Mouse (Mus musculus): Measurements from ENCODE around the gene B3gnt5. TPM values are rescaled to one million over a fixed set of nuclear protein-coding genes. Genes with fewer than 3 reads are reported as not detected.

Gene B3gnt5
- total and polyA plus RNA-seq, 2 experiments from 2014 or later = 4.5 to 11.4 TPM

DNA sequence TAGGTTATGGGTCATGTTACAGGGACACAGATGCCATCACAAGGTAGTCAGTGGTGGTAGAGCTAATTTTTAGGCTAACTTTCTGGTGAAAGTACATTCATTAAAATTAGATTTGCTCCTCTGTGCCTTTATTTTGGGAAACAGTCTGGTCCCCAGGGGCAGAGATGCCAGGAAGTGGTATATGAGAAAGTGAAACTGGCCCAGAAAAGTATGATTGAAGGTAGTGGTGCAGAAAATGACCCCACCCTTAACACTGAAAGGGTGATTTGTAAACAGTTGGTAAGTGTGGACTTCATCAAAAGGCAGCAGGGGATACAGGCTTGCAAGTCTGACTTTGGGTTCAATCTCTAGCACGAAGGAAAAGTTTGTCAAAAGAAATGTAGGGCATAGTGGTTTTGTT, 1.7 kb downstream of the B3gnt5 start:
- H3K9ac ChIP-seq (replicated peaks; ENCODE audit: low read depth, low read length) = peak overlapping the region; percentile 73; the same call in 1 of the 2 replicates
- no peak for DNase-seq (ENCODE audit: low spot score)
- H3K36me3 ChIP-seq (replicated peaks; ENCODE audit: control insufficient read depth, insufficient read depth, low read length) = 0 out of 2 replicates have a peak, but pooled peaks cover 10% of the 10 kb centered on the region
- WGBS = 57% methylated on average over 1 of the region's 1 CpGs
- TF ChIP-seq EP300 (IDR thresholded peaks at IDR 0.05; ENCODE audit: low read depth) (no peak), CTCF (IDR thresholded peaks at IDR 0.05; ENCODE audit: low read depth) (no peak)
- peak overlapping the region; percentile 99 for H3K4me2 ChIP-seq (ENCODE audit: low read depth, low read length)
- 0 out of 2 replicates have a peak, but pooled peaks cover 3% of the 10 kb centered on the region for H3K9me3 ChIP-seq (replicated peaks; ENCODE audit: control insufficient read depth, low read length)
- no peaks in the 10 kb centered on the region for H3K4me1 ChIP-seq (ENCODE audit: control insufficient read depth, insufficient read depth)
- ATAC-seq (ENCODE audit: insufficient read depth, low read depth) = no peak
- no peak overlapping the region for H3K27ac ChIP-seq (ENCODE audit: low read depth)
- H3K27me3 ChIP-seq (ENCODE audit: control insufficient read depth, insufficient read depth, low read length) = no peaks in the 10 kb centered on the region
- H3K4me3 ChIP-seq (ENCODE audit: low read depth, low read length) = peak overlapping the region; percentile 80

DNA sequence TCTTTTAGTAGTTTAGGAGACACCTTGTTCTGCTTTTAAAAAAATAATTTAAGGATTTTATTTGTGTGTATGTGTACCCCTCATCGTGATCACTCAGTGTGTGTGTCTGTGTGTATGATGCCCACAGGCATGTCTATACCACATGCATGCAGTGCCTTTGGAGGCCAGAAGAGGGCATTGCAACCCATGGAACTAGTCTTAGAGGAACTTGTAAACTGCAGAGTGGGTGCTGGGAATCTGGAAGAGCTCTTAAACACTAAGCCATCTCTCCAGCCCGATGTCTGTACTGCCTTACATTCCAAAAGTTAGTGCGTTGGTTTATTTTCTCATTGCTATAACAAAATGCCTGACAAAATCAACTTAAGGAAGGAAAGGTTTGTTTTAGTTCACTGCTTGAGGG, 6.1 kb downstream of the B3gnt5 start:
- no peak overlapping the region for H3K4me2 ChIP-seq (ENCODE audit: low read depth, low read length)
- H3K4me3 ChIP-seq (ENCODE audit: low read depth, low read length) = no peak overlapping the region
- DNase-seq (ENCODE audit: low spot score) (no peak), ATAC-seq (ENCODE audit: insufficient read depth, low read depth) (no peak)
- no peak overlapping the region for H3K9ac ChIP-seq (replicated peaks; ENCODE audit: low read depth, low read length)
- peaks cover 10% of the 10 kb centered on the region; the same call in 1 of the 2 replicates for H3K36me3 ChIP-seq (replicated peaks; ENCODE audit: control insufficient read depth, insufficient read depth, low read length)
- TF ChIP-seq CTCF (IDR thresholded peaks at IDR 0.05; ENCODE audit: low read depth) = peak; percentile 5; the same call in 1 of the 2 replicates
- no peak for TF ChIP-seq EP300 (IDR thresholded peaks at IDR 0.05; ENCODE audit: low read depth)
- WGBS = 96% methylated on average over 3 of the region's 3 CpGs
- no peaks in the 10 kb centered on the region for H3K4me1 ChIP-seq (ENCODE audit: control insufficient read depth, insufficient read depth)
- no peak overlapping the region for H3K27ac ChIP-seq (ENCODE audit: low read depth)
- 0 out of 2 replicates have a peak, but pooled peaks cover 3% of the 10 kb centered on the region for H3K9me3 ChIP-seq (replicated peaks; ENCODE audit: control insufficient read depth, low read length)
- no peaks in the 10 kb centered on the region for H3K27me3 ChIP-seq (ENCODE audit: control insufficient read depth, insufficient read depth, low read length)

DNA sequence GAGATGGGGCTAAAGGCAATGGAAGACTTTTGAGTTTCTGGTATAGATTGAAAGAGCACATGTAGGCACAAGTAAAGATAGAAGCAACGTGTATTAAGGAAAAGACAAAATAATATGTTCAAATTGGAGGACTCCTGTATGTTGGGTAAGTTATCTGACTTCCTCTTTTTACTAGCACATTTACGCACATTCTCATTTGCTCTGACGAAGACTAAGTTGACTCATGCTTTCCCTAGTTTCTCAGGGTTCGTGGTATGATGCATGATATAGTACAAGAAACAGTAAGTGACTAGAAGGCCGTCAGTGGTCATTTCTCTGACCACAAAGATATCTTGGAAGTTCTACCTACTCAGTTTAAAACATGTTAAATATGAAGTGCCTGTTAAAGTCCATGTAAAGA, 8.0 kb downstream of the B3gnt5 start:
- H3K9ac ChIP-seq (replicated peaks; ENCODE audit: low read depth, low read length) = no peak overlapping the region
- no peak overlapping the region for H3K27ac ChIP-seq (ENCODE audit: low read depth)
- H3K4me2 ChIP-seq (ENCODE audit: low read depth, low read length) = no peak overlapping the region
- WGBS = 89% methylated on average over 5 of the region's 5 CpGs
- H3K9me3 ChIP-seq (replicated peaks; ENCODE audit: control insufficient read depth, low read length) = 0 out of 2 replicates have a peak, but pooled peaks cover 3% of the 10 kb centered on the region
- H3K4me1 ChIP-seq (ENCODE audit: control insufficient read depth, insufficient read depth) = no peaks in the 10 kb centered on the region
- H3K4me3 ChIP-seq (ENCODE audit: low read depth, low read length) = no peak overlapping the region
- H3K27me3 ChIP-seq (ENCODE audit: control insufficient read depth, insufficient read depth, low read length) = no peaks in the 10 kb centered on the region
- H3K36me3 ChIP-seq (replicated peaks; ENCODE audit: control insufficient read depth, insufficient read depth, low read length) = peaks cover 10% of the 10 kb centered on the region; the same call in 1 of the 2 replicates
- DNase-seq (ENCODE audit: low spot score) = no peak
- no peak for TF ChIP-seq EP300 (IDR thresholded peaks at IDR 0.05; ENCODE audit: low read depth)
- TF ChIP-seq CTCF (IDR thresholded peaks at IDR 0.05; ENCODE audit: low read depth) = no peak
- ATAC-seq (ENCODE audit: insufficient read depth, low read depth) = no peak

DNA sequence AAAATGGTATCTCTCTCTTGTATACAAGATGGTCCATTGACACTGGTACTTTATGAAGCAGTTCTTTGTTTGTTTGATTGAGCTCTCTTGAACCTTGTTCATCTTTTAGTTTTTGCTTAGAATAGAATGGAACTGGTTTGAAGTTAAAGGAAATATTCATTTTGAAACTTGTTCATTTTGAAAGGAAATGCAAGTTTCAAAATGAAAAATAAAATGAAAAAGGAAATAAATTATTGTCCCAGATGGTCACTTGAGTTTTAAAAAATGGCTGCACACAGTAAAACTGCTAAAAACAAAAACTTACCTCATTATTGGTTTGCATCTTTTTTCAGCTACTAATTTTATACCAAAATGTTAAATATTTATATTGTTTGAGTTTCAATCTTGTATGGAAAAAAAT, 12.0 kb downstream of the B3gnt5 start:
- no peaks in the 10 kb centered on the region; the same call in 1 of the 2 replicates for H3K36me3 ChIP-seq (replicated peaks; ENCODE audit: control insufficient read depth, insufficient read depth, low read length)
- H3K4me1 ChIP-seq (ENCODE audit: control insufficient read depth, insufficient read depth) = no peaks in the 10 kb centered on the region
- H3K4me3 ChIP-seq (ENCODE audit: low read depth, low read length) = no peak overlapping the region
- no peak overlapping the region for H3K4me2 ChIP-seq (ENCODE audit: low read depth, low read length)
- no peaks in the 10 kb centered on the region for H3K9me3 ChIP-seq (replicated peaks; ENCODE audit: control insufficient read depth, low read length)
- no peak overlapping the region for H3K9ac ChIP-seq (replicated peaks; ENCODE audit: low read depth, low read length)
- no peaks in the 10 kb centered on the region for H3K27me3 ChIP-seq (ENCODE audit: control insufficient read depth, insufficient read depth, low read length)
- no peak for DNase-seq (ENCODE audit: low spot score)
- TF ChIP-seq CTCF (IDR thresholded peaks at IDR 0.05; ENCODE audit: low read depth) = no peak
- no peak for TF ChIP-seq EP300 (IDR thresholded peaks at IDR 0.05; ENCODE audit: low read depth)
- H3K27ac ChIP-seq (ENCODE audit: low read depth) = no peak overlapping the region
- ATAC-seq (ENCODE audit: insufficient read depth, low read depth) = no peak

DNA sequence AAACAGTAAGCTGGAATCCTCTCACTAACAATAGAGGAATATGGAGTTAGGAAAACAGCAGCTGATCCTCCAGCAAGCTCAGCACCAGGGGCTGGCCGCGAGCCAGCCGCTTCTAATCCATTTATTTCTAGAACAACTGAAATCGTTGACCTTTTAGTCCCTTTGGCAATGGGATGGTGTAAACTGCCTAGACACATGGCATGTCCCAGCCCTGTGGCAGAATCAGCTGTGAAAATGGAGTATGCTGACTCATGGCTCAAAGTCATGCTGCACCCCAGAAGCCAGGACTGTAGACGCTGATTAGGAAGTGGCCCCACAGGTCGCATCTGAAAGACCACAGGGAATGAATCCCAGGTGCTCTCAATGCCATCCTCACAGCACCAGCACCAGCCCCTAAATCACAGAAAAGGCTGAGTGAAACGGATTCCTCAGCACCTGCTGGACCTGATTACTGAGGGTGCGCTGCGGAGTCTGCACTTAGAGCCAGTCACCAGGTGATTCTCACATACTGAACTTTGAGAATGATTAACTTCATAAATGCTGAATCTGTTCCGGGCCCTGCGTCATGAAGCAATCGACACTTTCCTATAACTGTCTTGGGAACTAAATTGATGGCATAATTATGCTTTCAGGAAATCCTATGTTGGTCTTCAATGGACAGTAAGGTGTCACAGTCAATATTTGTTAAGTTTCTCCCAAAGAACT, 26.5 kb downstream of the B3gnt5 start:
- no peak overlapping the region for H3K4me2 ChIP-seq (ENCODE audit: low read depth, low read length)
- TF ChIP-seq CTCF (IDR thresholded peaks at IDR 0.05; ENCODE audit: low read depth) (no peak), EP300 (IDR thresholded peaks at IDR 0.05; ENCODE audit: low read depth) (no peak)
- no peak overlapping the region for H3K9ac ChIP-seq (replicated peaks; ENCODE audit: low read depth, low read length)
- DNase-seq (ENCODE audit: low spot score) (no peak), ATAC-seq (ENCODE audit: insufficient read depth, low read depth) (no peak)
- H3K9me3 ChIP-seq (replicated peaks; ENCODE audit: control insufficient read depth, low read length) = no peaks in the 10 kb centered on the region
- H3K27me3 ChIP-seq (ENCODE audit: control insufficient read depth, insufficient read depth, low read length) = no peaks in the 10 kb centered on the region
- WGBS = 66% methylated on average over 12 of the region's 12 CpGs
- no peak overlapping the region for H3K4me3 ChIP-seq (ENCODE audit: low read depth, low read length)
- H3K27ac ChIP-seq (ENCODE audit: low read depth) = no peak overlapping the region
- no peaks in the 10 kb centered on the region for H3K4me1 ChIP-seq (ENCODE audit: control insufficient read depth, insufficient read depth)
- no peaks in the 10 kb centered on the region for H3K36me3 ChIP-seq (replicated peaks; ENCODE audit: control insufficient read depth, insufficient read depth, low read length)

DNA sequence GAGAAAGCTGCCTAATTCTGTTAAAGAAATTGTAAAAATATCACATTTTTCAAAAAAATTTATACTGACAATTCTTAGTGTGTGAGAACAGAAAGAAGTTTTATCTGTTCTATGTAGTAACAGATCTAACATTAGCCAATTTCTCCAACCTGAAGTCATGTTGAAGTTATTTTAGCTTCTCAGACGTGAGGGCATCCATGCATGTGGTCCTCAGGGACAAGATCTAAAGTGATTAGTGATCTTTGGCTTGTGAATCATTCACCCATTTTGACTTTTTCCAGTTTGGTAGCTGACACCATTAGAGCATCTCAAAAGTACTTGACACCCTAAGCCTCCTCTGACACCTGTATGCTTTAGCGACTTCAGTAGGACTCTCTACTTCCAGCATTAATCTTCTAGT, 29.9 kb downstream of the B3gnt5 start:
- Histone ChIP-seq H3K4me1 (ENCODE audit: control insufficient read depth, insufficient read depth) (no peaks in the 10 kb centered on the region), H3K27ac (ENCODE audit: low read depth) (no peak overlapping the region), H3K9ac (replicated peaks; ENCODE audit: low read depth, low read length) (no peak overlapping the region), H3K4me2 (ENCODE audit: low read depth, low read length) (no peak overlapping the region), H3K4me3 (ENCODE audit: low read depth, low read length) (no peak overlapping the region), H3K9me3 (replicated peaks; ENCODE audit: control insufficient read depth, low read length) (no peaks in the 10 kb centered on the region), H3K27me3 (ENCODE audit: control insufficient read depth, insufficient read depth, low read length) (no peaks in the 10 kb centered on the region), H3K36me3 (replicated peaks; ENCODE audit: control insufficient read depth, insufficient read depth, low read length) (no peaks in the 10 kb centered on the region)
- WGBS = 65% methylated on average over 2 of the region's 2 CpGs
- no peak for ATAC-seq (ENCODE audit: insufficient read depth, low read depth)
- TF ChIP-seq CTCF (IDR thresholded peaks at IDR 0.05; ENCODE audit: low read depth) = no peak
- TF ChIP-seq EP300 (IDR thresholded peaks at IDR 0.05; ENCODE audit: low read depth) = no peak
- DNase-seq (ENCODE audit: low spot score) = no peak
